Mouse (Mus musculus) ES-Bruce4 (cell line): Measurements from ENCODE around the gene Fam172a.

Source experiments
- CTCF ChIP-seq: IDR thresholded peaks from one replicate; pipeline ENCODE4 v1.8.1; 2011; ENCODE audit warnings: low read depth, low read length
- POLR2A ChIP-seq: IDR thresholded peaks from one replicate; pipeline ENCODE4 v1.8.1; 2011; ENCODE audit warnings: low read length; ENCODE audit not compliant: insufficient read depth

DNA sequence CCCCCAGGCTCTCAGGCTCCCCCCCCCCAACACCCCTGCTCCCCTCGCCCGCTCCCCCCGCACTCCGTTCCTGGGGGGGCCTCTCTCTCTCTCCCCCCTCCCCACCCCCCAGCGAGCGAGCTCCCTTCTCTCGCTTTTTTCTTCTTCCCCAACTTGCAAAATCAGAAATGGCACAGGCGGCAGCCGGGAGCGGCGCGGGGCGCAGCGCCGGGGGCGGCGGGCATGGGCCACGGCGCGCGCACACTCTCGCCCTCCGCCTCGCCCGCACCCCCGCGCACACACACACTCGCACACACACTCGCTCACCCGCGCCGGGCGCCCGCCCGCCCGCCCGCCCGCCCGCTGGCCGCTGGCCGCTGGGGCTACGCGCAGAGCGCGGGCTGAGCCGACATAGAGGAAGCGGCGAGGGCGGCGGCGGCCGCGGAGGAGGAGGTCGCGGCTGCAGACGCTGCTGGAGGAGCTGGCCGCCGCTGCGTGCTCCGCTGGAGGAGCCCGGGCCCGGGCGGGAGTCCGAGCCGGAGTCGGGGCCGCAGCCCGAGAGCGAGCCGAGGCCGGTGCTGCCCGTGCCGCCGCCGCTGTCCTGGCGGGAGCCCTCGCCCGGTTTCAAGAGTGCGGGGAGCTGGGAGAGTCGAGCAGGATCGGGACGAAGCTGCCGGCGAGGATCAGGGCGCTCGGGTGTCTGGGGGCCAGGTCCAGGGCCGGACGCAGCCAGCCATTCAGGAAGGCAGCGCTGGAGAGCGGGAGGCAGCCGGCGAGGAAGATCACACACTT lies 497.2 kb downstream of the Fam172a start:
- no peak for TF ChIP-seq CTCF
- TF ChIP-seq POLR2A = no peak
